Mouse (Mus musculus): ENCODE results near the gene Alpl.

Alpl gene

GRCm38 (mm10) chr4:137800324-137800723 lies 4.1 kb upstream of the Alpl start:
- DNase-seq (ENCODE audit: low read depth, low spot score): no peak

GRCm38 (mm10) chr4:137797038-137797437 lies 854 bp upstream of the Alpl start:
- DNase-seq (ENCODE audit: low read depth, low spot score): no peak

- no peak for DNase-seq (ENCODE audit: low read depth, low spot score)
These were observed 1.8 kb downstream of the Alpl start for GRCm38 (mm10) chr4:137794178-137794900.

- no peak for DNase-seq (ENCODE audit: low read depth, low spot score)
These were observed 2.6 kb downstream of the Alpl start for GRCm38 (mm10) chr4:137793611-137794010.

- no peak for DNase-seq (ENCODE audit: low read depth, low spot score)
These were observed 4.7 kb downstream of the Alpl start for GRCm38 (mm10) chr4:137791440-137791839.

- DNase-seq (ENCODE audit: low read depth, low spot score): no peak
These were observed 5.2 kb downstream of the Alpl start for GRCm38 (mm10) chr4:137790981-137791380.

GRCm38 (mm10) chr4:137788511-137789049 lies 7.6 kb downstream of the Alpl start:
- DNase-seq (ENCODE audit: low read depth, low spot score): no peak

- no peak for DNase-seq (ENCODE audit: low read depth, low spot score)
These were observed 8.4 kb downstream of the Alpl start for GRCm38 (mm10) chr4:137787589-137788289.

- no peak for DNase-seq (ENCODE audit: low read depth, low spot score)
These were observed 9.7 kb downstream of the Alpl start for GRCm38 (mm10) chr4:137786488-137786887.

GRCm38 (mm10) chr4:137785270-137785669 lies 10.9 kb downstream of the Alpl start:
- DNase-seq (ENCODE audit: low read depth, low spot score): no peak

- no peak for DNase-seq (ENCODE audit: low read depth, low spot score)
These were observed 11.4 kb downstream of the Alpl start for GRCm38 (mm10) chr4:137784741-137785140.

- no peak for DNase-seq (ENCODE audit: low read depth, low spot score)
These were observed 12.5 kb downstream of the Alpl start for GRCm38 (mm10) chr4:137783541-137784191.

- no peak for DNase-seq (ENCODE audit: low read depth, low spot score)
These were observed 14.2 kb downstream of the Alpl start for GRCm38 (mm10) chr4:137781949-137782348.

GRCm38 (mm10) chr4:137780986-137781385 lies 15.2 kb downstream of the Alpl start:
- DNase-seq (ENCODE audit: low read depth, low spot score): no peak

GRCm38 (mm10) chr4:137778397-137779184 lies 17.6 kb downstream of the Alpl start:
- DNase-seq (ENCODE audit: low read depth, low spot score): no peak

- DNase-seq (ENCODE audit: low read depth, low spot score): no peak
These were observed 18.3 kb downstream of the Alpl start for GRCm38 (mm10) chr4:137777866-137778265.

- DNase-seq (ENCODE audit: low read depth, low spot score): no peak
These were observed 21.7 kb downstream of the Alpl start for GRCm38 (mm10) chr4:137774505-137774904.

GRCm38 (mm10) chr4:137774013-137774412 lies 22.2 kb downstream of the Alpl start:
- no peak for DNase-seq (ENCODE audit: low read depth, low spot score)

- DNase-seq (ENCODE audit: low read depth, low spot score): no peak
These were observed 22.8 kb downstream of the Alpl start for GRCm38 (mm10) chr4:137773369-137773899.

- no peak for DNase-seq (ENCODE audit: low read depth, low spot score)
These were observed 23.6 kb downstream of the Alpl start for GRCm38 (mm10) chr4:137772438-137773056.

GRCm38 (mm10) chr4:137771749-137772148 lies 24.4 kb downstream of the Alpl start:
- no peak for DNase-seq (ENCODE audit: low read depth, low spot score)
